In the genomic region with DNA sequence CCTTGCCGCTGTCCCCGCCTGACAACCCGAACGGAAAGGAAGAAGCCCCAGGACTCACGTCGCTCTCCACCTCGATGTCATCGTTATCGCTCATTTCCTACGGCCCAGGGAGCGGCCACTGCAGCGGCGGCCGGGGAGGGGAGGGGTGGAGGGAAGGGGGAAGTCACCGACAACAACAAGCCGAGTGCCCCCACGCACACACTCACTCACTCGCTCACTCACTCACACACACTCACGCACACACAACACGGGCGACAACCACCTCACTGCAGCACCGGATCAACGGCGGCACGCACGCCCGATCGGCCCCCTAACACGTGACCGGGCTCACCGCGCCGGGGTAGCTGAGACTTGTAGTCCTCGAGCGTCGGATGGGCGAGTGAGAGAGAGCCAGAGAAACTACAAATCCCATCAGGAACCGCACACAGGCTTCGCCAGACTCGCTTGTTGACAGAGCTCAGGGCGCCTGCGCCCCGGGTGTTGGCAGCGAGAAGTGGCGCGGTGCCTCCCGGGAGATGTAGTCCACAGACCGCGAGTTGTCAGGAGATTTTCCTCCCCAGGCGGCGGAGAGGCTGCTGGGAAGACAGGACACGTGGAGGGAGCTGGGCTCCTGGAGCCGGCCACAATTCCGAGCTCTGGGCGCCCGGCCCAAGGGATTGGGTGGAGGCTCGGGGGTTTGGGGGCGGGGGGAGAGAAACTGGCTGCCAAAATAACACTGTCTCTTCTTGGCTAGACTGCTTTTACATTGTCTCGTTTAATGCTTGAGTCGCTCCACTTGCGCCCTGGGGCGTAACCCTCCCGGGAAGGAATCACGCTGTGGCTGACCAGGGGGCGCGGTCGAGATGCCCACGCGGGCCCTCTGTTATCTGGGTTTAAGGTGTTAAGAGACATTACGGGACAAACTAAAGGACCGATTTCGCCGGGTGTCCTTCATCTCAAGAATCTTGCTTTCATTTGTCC, we compare ENCODE assay signal across 8 mouse cellular contexts. TPM values are rescaled to one million over a fixed set of nuclear protein-coding genes. Genes with fewer than 3 reads are reported as not detected.
DNase-seq lines count a peak whose midpoint lies in the region; ATAC-seq and TF ChIP-seq lines count a peak whose summit lies in the region.

A gene (minus strand): TSS at position 270 of the 960 bp plus-strand sequence.

- no peak for TF ChIP-seq CTCF in bone marrow, adult 2 months (IDR thresholded peaks at IDR 0.05; ENCODE audit: control insufficient read depth, insufficient read depth, low read length)
- TF ChIP-seq CTCF in midbrain, postnatal 0 days (IDR thresholded peaks at IDR 0.05): peak; percentile 39

- ATAC-seq in embryonic facial prominence, embryonic 15.5 days (ENCODE audit: insufficient number of reproducible peaks, low FRiP score, low TSS enrichment, low read depth): peak; percentile 100
- ATAC-seq in limb, embryonic 14.5 days (ENCODE audit: low FRiP score, low read depth): peak; percentile 99
- peak; percentile 98 for ATAC-seq in midbrain, postnatal 0 days (ENCODE audit: low FRiP score)

- H3K9ac ChIP-seq in embryonic facial prominence, embryonic 15.5 days: peak within 1 kb of the TSS; percentile 85
- peak within 1 kb of the TSS; percentile 77 for H3K9ac ChIP-seq in limb, embryonic 14.5 days (ENCODE audit: low read depth, low read length, severe bottlenecking)
- peak within 1 kb of the TSS; percentile 87 for H3K9ac ChIP-seq in midbrain, postnatal 0 days (replicated peaks; ENCODE audit: low read length, poor library complexity, severe bottlenecking)

- peak within 1 kb of the TSS; percentile 97 for H3K4me3 ChIP-seq in bone marrow, adult 2 months (replicated peaks; ENCODE audit: control insufficient read depth, low read depth, low read length)
- H3K4me3 ChIP-seq in embryonic facial prominence, embryonic 15.5 days (replicated peaks): peak within 1 kb of the TSS; percentile 95
- H3K4me3 ChIP-seq in limb, embryonic 14.5 days (replicated peaks; ENCODE audit: low read length): peak within 1 kb of the TSS; percentile 96
- H3K4me3 ChIP-seq in midbrain, postnatal 0 days (ENCODE audit: low read depth, low read length): peak within 1 kb of the TSS; percentile 94

- H3K27ac ChIP-seq in bone marrow, adult 2 months (ENCODE audit: control insufficient read depth, insufficient read depth, low read depth, low read length, poor library complexity): peak within 1 kb of the TSS; percentile 91
- peak within 1 kb of the TSS; percentile 77 for H3K27ac ChIP-seq in embryonic facial prominence, embryonic 15.5 days (replicated peaks)
- H3K27ac ChIP-seq in limb, embryonic 14.5 days (replicated peaks; ENCODE audit: low read depth, low read length): peak within 1 kb of the TSS; percentile 50
- H3K27ac ChIP-seq in midbrain, postnatal 0 days (ENCODE audit: low read depth, low read length): peak within 1 kb of the TSS; percentile 77

- peaks cover 4% of the 10 kb centered on the region; the same call in 1 of the 2 replicates for H3K36me3 ChIP-seq in embryonic facial prominence, embryonic 15.5 days
- peaks cover 20% of the 10 kb centered on the region for H3K36me3 ChIP-seq in limb, embryonic 14.5 days (ENCODE audit: control insufficient read depth, insufficient read depth, low read length)
- peaks cover 5% of the 10 kb centered on the region; the same call in 1 of the 2 replicates for H3K36me3 ChIP-seq in midbrain, postnatal 0 days (ENCODE audit: insufficient read depth, low read length)

- H3K4me2 ChIP-seq in embryonic facial prominence, embryonic 15.5 days (replicated peaks): peak within 1 kb of the TSS; percentile 82
- peak within 1 kb of the TSS; percentile 95 for H3K4me2 ChIP-seq in limb, embryonic 14.5 days (replicated peaks; ENCODE audit: low read depth, low read length, severe bottlenecking)
- peak within 1 kb of the TSS; percentile 89 for H3K4me2 ChIP-seq in midbrain, postnatal 0 days (ENCODE audit: low read depth, low read length, poor library complexity, severe bottlenecking)

- no peaks in the 10 kb centered on the region for H3K9me3 ChIP-seq in embryonic facial prominence, embryonic 15.5 days (replicated peaks)
- H3K9me3 ChIP-seq in limb, embryonic 14.5 days (ENCODE audit: control insufficient read depth, low read length): no peaks in the 10 kb centered on the region
- H3K9me3 ChIP-seq in midbrain, postnatal 0 days (ENCODE audit: low read length): no peaks in the 10 kb centered on the region

- no peaks in the 10 kb centered on the region for H3K27me3 ChIP-seq in embryonic facial prominence, embryonic 15.5 days
- no peaks in the 10 kb centered on the region for H3K27me3 ChIP-seq in limb, embryonic 14.5 days (ENCODE audit: control insufficient read depth, insufficient read depth, low read length)
- no peaks in the 10 kb centered on the region for H3K27me3 ChIP-seq in midbrain, postnatal 0 days (ENCODE audit: insufficient read depth, low read length)

- WGBS in bone marrow, adult 2 months: under 1% methylated on average over 73 of the region's 73 CpGs
- WGBS in embryonic facial prominence, embryonic 15.5 days: under 1% methylated on average over 66 of the region's 73 CpGs
- WGBS in limb, embryonic 14.5 days: under 1% methylated on average over 62 of the region's 73 CpGs
- under 1% methylated on average over 73 of the region's 73 CpGs for WGBS in midbrain, postnatal 0 days

- TF ChIP-seq POLR2A in bone marrow, adult 2 months (IDR thresholded peaks at IDR 0.05; ENCODE audit: borderline replicate concordance, control insufficient read depth, low read depth, low read length): peak; percentile 78; the same call in 1 of the 2 replicates
- TF ChIP-seq POLR2A in limb, embryonic 14.5 days (IDR thresholded peaks at IDR 0.05; ENCODE audit: borderline replicate concordance, extremely low read depth, insufficient read depth, insufficient read length): no peak

- DNase-seq in 416B (ENCODE audit: low read depth): peak; percentile 99
- DNase-seq in heart, adult 8-10 months (ENCODE audit: low spot score): peak; percentile 100
- DNase-seq in kidney, adult 9 months: peak; percentile 99
- DNase-seq in limb, embryonic 14.5 days (ENCODE audit: low spot score): peak; percentile 100
- peak; percentile 100 for DNase-seq in midbrain, postnatal 0 days (ENCODE audit: low spot score)
- peak; percentile 91 for DNase-seq in spleen, postnatal 14 days (ENCODE audit: low spot score in 2 of 2)

- H3K4me1 ChIP-seq in bone marrow, adult 2 months (ENCODE audit: control insufficient read depth, insufficient read depth, low read length): no peaks in the 10 kb centered on the region; the same call in 1 of the 2 replicates
- H3K4me1 ChIP-seq in embryonic facial prominence, embryonic 15.5 days: peaks cover 12% of the 10 kb centered on the region; the same call in 1 of the 2 replicates
- H3K4me1 ChIP-seq in limb, embryonic 14.5 days (ENCODE audit: control insufficient read depth, insufficient read depth, low read length): peaks cover 8% of the 10 kb centered on the region
- H3K4me1 ChIP-seq in midbrain, postnatal 0 days (ENCODE audit: insufficient read depth, low read length): peaks cover 6% of the 10 kb centered on the region; the same call in 1 of the 2 replicates

RNA-seq across cellular contexts. Expression of the gene that starts here (rescaled TPM):
- 102 and 151 TPM in 2 replicates for polyA plus RNA-seq in bone marrow, adult 2 months (2011; ENCODE audit: insufficient read depth, insufficient read length, low replicate concordance, missing spikeins)
- 16.5 and 17.3 TPM in 2 replicates for polyA plus RNA-seq in embryonic facial prominence, embryonic 15.5 days (2015; fragmentation: Nextera tagmentation; extraction: Ambion mirVana)
- 10 to 100 TPM; 59.2 to 86.0 (median 63.7) TPM for total RNA-seq in heart, adult 8-10 months (2022)
- 54.8 and 59.9 TPM in 2 replicates for polyA plus RNA-seq in limb, embryonic 14.5 days (2012; rRNA removed)
- 33.6 and 36.2 TPM in 2 replicates for polyA plus RNA-seq in limb, embryonic 14.5 days (2014; fragmentation: Nextera tagmentation; extraction: Ambion mirVana)
- 61.7 and 66.9 TPM in 2 replicates for total RNA-seq in midbrain, postnatal 0 days (2014; rRNA removed)
- polyA plus RNA-seq in midbrain, postnatal 0 days (2015; fragmentation: Nextera tagmentation; extraction: Ambion mirVana): 17.3 and 17.4 TPM in 2 replicates

Comparison
In these comparisons a context has a peak if more than half of its experiments do, and no peak if none do; other contexts are left out.
1. Peak in every context shown above with its lines: DNase-seq, ATAC-seq, H3K4me3 ChIP-seq and H3K27ac ChIP-seq.